Mouse (Mus musculus) heart, embryonic 16.5 days (tissue): Measurements from ENCODE around the gene Nfam1. TPM values are rescaled to one million over a fixed set of nuclear protein-coding genes. Genes with fewer than 3 reads are reported as not detected.
A peak's percentile ranks its signal among the peaks of the same experiment; 100 is the strongest.

Source experiments
- ATAC-seq: fragments of 200-750 bp; cut with Nextera tagmentation; replicated peaks from 2 replicates; pipeline ENCODE4 v1.8.0; 2017; ENCODE audit warnings: moderate number of reproducible peaks; ENCODE audit not compliant: insufficient read depth, low FRiP score; ENCODE audit errors: extremely low read depth
- H3K27ac ChIP-seq: fragments of 300-500 bp; sonication (generic); 2 replicates; pipeline ENCODE4 v1.5.1; 2014; ENCODE audit warnings: mild to moderate bottlenecking, low read length, control low read depth, moderate library complexity
- H3K27me3 ChIP-seq: fragments of 300-500 bp; sonication (generic); 2 replicates; pipeline ENCODE4 v1.6.1; 2014; ENCODE audit warnings: low read length, mixed read lengths; ENCODE audit not compliant: control insufficient read depth, insufficient read depth
- H3K36me3 ChIP-seq: fragments of 300-500 bp; sonication (generic); 2 replicates; pipeline ENCODE4 v1.6.1; 2014; ENCODE audit not compliant: control insufficient read depth, insufficient read depth
- H3K4me1 ChIP-seq: fragments of 300-500 bp; sonication (generic); 2 replicates; pipeline ENCODE4 v1.6.1; 2014; ENCODE audit warnings: low read length, mixed read lengths; ENCODE audit not compliant: control insufficient read depth, insufficient read depth
- H3K4me2 ChIP-seq: fragments of 300-500 bp; sonication (generic); 2 replicates; pipeline ENCODE4 v1.6.1; 2014; ENCODE audit warnings: low read depth, mild to moderate bottlenecking, control low read depth, low read length
- H3K4me3 ChIP-seq: fragments of 300-500 bp; sonication (generic); 2 replicates; pipeline ENCODE4 v1.5.1; 2014; ENCODE audit warnings: mild to moderate bottlenecking, control low read depth, low read length
- H3K9ac ChIP-seq: fragments of 300-500 bp; sonication (generic); 2 replicates; pipeline ENCODE4 v1.6.1; 2014; ENCODE audit warnings: low read length, control low read depth
- H3K9me3 ChIP-seq: fragments of 300-500 bp; sonication (generic); replicated peaks from 2 replicates; pipeline ENCODE4 v1.6.1; 2016; ENCODE audit warnings: low read length; ENCODE audit not compliant: control insufficient read depth
- WGBS: fragments of 180-500 bp; shearing (Covaris S2); extraction: QIAGEN DNeasy Blood & Tissue Kit; methylation state at CpG from one replicate; pipeline ENCODE4 v1.1.7; 2014; 5-methylcytosine and 5-hydroxymethylcytosine counted together
- polyA plus RNA-seq: library from polyadenylated mRNA; unstranded; fragments of >200 nt; fragmentation: Nextera tagmentation; extraction: Ambion mirVana; gene quantifications from 2 replicates; pipeline ENCODE4 v1.2.1, GENCODE M21; 2015

The Nfam1 gene
- polyA plus RNA-seq, 1 experiment from 2014 or later: 3.2 TPM

DNA sequence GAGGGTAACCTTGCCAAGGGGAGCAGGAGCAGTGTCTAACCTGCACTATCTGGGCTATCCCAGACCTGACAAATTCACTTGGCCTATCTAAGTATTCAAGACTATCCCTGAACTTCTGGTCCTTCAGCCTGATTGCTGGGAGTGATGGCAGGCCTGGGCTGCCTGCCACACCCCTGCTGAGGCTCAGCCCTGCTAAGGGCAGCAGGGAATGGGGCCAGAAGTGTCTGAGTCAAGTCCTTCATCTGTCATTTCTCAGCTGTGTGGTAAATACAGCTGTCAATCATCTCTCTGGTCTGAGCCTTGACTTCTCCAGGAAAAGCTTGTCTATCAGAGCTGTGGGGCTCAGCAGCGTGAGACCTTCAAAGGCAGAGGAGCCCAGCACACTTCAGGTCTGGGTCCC, 53.6 kb downstream of the Nfam1 start:
- H3K9ac ChIP-seq: no peak overlapping the region
- ATAC-seq: no peak
- H3K4me2 ChIP-seq: no peak overlapping the region
- peaks cover 10% of the 10 kb centered on the region; the same call in 1 of the 2 replicates for H3K27me3 ChIP-seq
- peaks cover 13% of the 10 kb centered on the region for H3K4me1 ChIP-seq
- H3K36me3 ChIP-seq: no peaks in the 10 kb centered on the region
- H3K27ac ChIP-seq: no peak overlapping the region
- WGBS: 63% methylated on average over 1 of the region's 1 CpGs
- no peak overlapping the region for H3K4me3 ChIP-seq
- no peaks in the 10 kb centered on the region for H3K9me3 ChIP-seq

DNA sequence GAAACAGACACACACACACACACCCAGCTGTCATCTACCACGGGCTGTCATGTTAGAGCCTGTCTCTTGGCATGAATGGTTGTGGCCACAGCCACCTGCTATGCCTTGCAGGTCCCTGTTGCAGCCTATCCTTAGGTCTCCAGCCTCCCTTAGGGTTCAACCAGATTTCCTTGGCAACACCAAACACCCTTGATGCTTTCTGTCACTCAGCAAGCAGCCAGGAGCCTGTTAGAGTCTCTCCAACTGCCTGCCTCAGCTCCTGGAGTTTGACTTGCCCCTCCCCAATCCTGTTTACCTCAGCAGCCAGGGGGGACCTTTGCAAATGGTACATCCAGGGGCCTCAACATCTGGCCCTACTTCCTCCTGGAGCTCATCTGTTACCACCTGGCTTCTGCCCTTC, 58.6 kb downstream of the Nfam1 start:
- no peaks in the 10 kb centered on the region for H3K9me3 ChIP-seq
- H3K4me2 ChIP-seq: no peak overlapping the region
- no peaks in the 10 kb centered on the region for H3K36me3 ChIP-seq
- 71% methylated on average over 1 of the region's 1 CpGs for WGBS
- H3K27me3 ChIP-seq: no peaks in the 10 kb centered on the region; the same call in 1 of the 2 replicates
- no peak overlapping the region for H3K4me3 ChIP-seq
- ATAC-seq: no peak
- H3K27ac ChIP-seq: no peak overlapping the region
- peaks cover 3% of the 10 kb centered on the region; the same call in 1 of the 2 replicates for H3K4me1 ChIP-seq
- H3K9ac ChIP-seq: no peak overlapping the region

DNA sequence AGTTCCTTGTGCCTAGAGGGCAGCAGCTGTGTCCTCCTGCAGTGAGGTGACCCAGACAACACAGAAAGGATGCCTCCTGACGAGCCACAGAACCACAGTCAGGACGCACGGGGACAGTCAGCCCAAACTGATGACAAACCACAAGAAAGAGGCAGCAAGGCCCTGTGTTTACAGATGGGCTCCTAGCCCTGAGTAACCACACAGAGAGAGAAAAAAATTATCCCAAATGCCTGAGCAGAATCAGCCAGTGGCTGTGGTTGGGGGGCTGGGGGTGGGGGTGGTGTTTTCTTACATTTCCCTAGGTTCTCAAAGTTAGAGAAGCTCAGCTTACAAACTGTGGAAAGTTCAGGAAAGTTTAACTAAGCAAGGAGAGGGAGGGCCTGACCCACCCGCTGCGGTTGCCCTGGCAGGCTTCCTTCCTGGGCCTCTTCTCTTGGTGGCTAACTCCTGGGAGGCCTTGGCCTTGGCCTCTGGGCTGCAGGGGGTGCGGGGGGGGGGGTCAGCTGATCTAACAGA, 63.8 kb downstream of the Nfam1 start:
- Histone ChIP-seq H3K9me3 (no peaks in the 10 kb centered on the region), H3K4me2 (no peak overlapping the region), H3K27ac (no peak overlapping the region), H3K4me1 (peaks cover 15% of the 10 kb centered on the region), H3K9ac (0 out of 2 replicates have a peak overlapping the region, but pooled peaks have one; percentile 1), H3K27me3 (peaks cover 15% of the 10 kb centered on the region; the same call in 1 of the 2 replicates), H3K36me3 (no peaks in the 10 kb centered on the region), H3K4me3 (no peak overlapping the region)
- 40% methylated on average over 6 of the region's 6 CpGs for WGBS
- no peak for ATAC-seq

DNA sequence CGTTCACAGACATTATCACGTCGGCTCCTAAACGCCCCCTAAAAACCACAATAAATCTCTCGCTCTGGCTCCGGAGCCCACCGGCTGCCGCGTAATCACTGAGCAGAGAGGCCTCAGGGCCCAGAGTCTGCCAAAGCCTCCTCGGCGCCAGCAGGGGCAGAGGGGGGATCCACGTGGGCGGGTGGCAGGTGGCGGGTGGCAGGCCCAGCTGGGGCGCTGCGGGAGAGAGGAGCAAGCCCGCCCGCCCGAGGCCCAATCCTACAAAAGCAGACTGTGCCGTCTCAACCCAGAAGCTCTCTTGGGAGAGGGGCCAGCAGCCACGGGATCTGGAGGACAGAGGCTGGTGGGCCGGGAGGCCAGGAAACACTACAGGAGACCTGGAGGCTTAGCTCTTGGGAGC, 64.7 kb downstream of the Nfam1 start:
- no peak overlapping the region for H3K27ac ChIP-seq
- no peak for ATAC-seq

DNA sequence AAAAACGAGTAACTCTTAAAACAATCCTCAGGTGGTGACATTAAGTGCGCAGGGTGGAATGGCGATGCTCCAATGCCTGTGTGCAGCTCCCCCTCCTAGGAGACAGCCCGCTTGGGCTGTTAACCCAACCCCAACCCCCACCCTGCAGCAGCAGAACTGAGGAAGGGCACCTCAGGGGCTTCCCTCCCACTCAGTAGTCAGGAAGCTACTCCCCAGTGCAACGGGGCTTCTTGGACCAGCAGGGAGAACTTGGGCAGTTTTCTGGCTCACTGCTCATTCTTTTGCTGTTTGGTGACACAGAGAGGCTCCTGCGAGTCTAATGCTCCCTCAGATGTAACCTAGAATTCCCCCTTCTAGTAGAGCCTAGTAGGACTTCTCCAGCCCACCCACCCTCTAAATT, 65.2 kb downstream of the Nfam1 start:
- Histone ChIP-seq H3K4me3 (no peak overlapping the region; the same call in 1 of the 2 replicates), H3K4me2 (peak overlapping the region; percentile 60), H3K9ac (peak overlapping the region; percentile 58), H3K9me3 (no peaks in the 10 kb centered on the region), H3K27ac (no peak overlapping the region), H3K4me1 (peaks cover 15% of the 10 kb centered on the region), H3K27me3 (peaks cover 15% of the 10 kb centered on the region; the same call in 1 of the 2 replicates), H3K36me3 (no peaks in the 10 kb centered on the region)
- WGBS: 45% methylated on average over 6 of the region's 6 CpGs
- ATAC-seq: no peak

More for the DNA sequence above, 64.7 kb downstream of the Nfam1 start:
- Histone ChIP-seq H3K4me2 (peak overlapping the region; percentile 60), H3K36me3 (no peaks in the 10 kb centered on the region), H3K9me3 (no peaks in the 10 kb centered on the region), H3K9ac (peak overlapping the region; percentile 58), H3K4me3 (peak overlapping the region; percentile 20; the same call in 1 of the 2 replicates), H3K27me3 (peaks cover 15% of the 10 kb centered on the region; the same call in 1 of the 2 replicates), H3K4me1 (peaks cover 15% of the 10 kb centered on the region)
- 6% methylated on average over 22 of the region's 22 CpGs for WGBS

DNA sequence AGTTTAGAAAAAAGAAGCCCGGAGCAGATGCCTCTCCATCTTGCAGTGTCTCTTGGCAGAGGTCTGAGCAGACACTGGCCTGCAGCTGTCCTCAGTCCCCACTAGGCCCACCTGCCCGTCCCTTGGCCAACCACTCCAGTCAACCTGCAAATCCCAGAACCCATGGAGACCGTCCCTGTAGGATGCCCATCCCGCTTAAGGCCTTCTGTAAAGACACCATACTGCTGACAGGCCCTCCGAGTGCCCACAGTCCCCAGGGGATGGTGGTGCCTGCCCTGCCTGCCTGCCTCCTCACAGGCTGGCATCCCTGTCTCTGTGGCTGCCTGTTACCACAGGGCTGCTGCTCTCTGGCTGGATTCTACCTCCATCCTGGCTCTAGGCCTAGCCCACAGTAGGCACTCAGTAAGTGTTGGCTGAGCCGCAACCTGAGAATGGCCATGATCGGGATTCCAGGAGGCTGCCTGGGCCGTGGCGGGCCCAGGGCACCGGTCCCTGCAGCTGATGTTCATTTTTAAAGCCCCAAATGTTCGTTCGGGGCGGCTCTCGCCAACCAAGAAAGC, 68.8 kb downstream of the Nfam1 start:
- Histone ChIP-seq H3K27me3 (peaks cover 29% of the 10 kb centered on the region), H3K4me2 (peak overlapping the region; percentile 61), H3K27ac (no peak overlapping the region; the same call in 1 of the 2 replicates), H3K4me3 (no peak overlapping the region), H3K9ac (no peak overlapping the region; the same call in 1 of the 2 replicates), H3K4me1 (peaks cover 32% of the 10 kb centered on the region), H3K36me3 (no peaks in the 10 kb centered on the region), H3K9me3 (no peaks in the 10 kb centered on the region)
- ATAC-seq: no peak
- WGBS: 82% methylated on average over 14 of the region's 14 CpGs

DNA sequence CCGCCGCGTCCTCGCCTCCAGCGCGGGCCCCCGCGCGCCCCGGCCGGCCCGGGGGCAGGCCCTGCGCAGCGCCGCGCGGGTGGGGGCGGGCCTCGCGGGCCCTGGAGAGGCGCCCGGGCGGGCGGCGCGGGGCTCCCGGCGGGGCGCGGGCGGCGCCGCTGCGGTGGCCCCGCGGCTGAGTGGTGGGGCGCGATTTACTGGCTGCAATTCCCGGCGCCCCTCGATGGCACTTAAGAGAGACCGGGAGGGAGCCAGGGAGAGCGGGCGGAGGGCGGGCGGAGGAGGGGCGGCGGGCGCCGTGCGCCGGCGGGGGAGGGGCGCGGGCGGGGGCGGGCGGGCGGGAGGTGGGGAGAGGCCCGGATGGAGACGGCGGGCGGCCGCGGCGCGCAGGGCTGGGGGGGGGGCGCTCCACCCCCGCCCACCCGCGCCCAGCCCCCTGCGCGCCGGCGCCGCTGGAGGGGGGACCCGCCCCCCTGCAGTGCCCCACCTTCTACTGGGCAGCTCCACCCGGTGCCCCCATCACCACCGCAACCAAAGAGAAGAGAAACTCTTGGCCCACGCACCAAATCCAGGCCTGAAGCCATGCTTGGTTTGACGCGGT, 69.5 kb downstream of the Nfam1 start:
- Histone ChIP-seq H3K4me2 (peak overlapping the region; percentile 61), H3K27ac (no peak overlapping the region; the same call in none of the 2 replicates), H3K4me1 (peaks cover 34% of the 10 kb centered on the region), H3K9ac (peak overlapping the region; percentile 61), H3K27me3 (peaks cover 36% of the 10 kb centered on the region), H3K9me3 (no peaks in the 10 kb centered on the region), H3K36me3 (no peaks in the 10 kb centered on the region), H3K4me3 (peak overlapping the region; percentile 44)
- peak; percentile 49 for ATAC-seq
- 2% methylated on average over 33 of the region's 82 CpGs for WGBS

DNA sequence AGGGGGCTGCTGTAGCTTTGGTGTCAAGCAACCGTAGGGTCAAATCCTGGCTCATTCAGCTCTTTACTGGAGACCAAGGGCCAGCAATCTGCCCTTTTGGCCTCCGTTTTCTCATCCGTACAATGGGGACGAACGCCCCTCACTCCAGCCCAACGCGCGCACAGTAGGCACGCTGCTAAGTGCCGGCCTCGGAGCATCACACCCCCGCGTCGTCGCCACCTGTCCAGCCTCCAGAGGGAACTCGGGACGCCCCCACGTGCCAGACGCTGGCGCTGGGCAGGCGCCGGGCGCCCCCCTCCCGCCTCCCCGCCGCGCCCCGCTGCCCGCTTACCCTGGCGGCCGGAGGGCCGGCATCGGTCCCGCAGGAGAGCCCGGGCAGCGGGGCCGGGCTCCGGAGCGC, 70.0 kb downstream of the Nfam1 start:
- Histone ChIP-seq H3K4me3 (peak overlapping the region; percentile 44), H3K27ac (no peak overlapping the region), H3K27me3 (peaks cover 36% of the 10 kb centered on the region), H3K9ac (peak overlapping the region; percentile 61), H3K4me2 (peak overlapping the region; percentile 65), H3K9me3 (no peaks in the 10 kb centered on the region), H3K4me1 (peaks cover 31% of the 10 kb centered on the region), H3K36me3 (no peaks in the 10 kb centered on the region)
- ATAC-seq: no peak
- 4% methylated on average over 37 of the region's 39 CpGs for WGBS

DNA sequence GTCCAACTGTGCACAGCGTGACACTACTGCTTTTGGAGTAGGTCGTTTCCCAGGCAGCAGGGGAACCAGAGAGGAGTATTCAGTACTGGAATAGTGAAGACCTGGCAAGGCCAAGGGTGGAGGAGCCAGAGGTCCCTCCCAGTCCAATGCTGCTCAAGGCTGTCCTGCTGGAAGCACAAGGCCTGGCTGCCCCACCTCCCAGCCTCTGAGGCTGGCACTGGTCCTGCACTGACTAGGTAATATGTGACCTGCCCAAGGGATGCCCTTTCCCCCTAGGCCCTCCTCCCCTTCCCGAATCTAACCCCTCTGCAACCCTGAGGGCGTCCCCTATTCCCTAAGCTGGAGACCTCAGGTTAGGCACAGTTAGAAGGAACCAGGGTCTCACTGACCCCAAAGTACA, 70.6 kb downstream of the Nfam1 start:
- peaks cover 40% of the 10 kb centered on the region for H3K27me3 ChIP-seq
- H3K4me1 ChIP-seq: peaks cover 33% of the 10 kb centered on the region
- H3K4me2 ChIP-seq: peak overlapping the region; percentile 65
- H3K27ac ChIP-seq: no peak overlapping the region
- H3K9me3 ChIP-seq: no peaks in the 10 kb centered on the region
- no peak for ATAC-seq
- WGBS: 50% methylated on average over 4 of the region's 4 CpGs
- no peaks in the 10 kb centered on the region for H3K36me3 ChIP-seq
- peak overlapping the region; percentile 44 for H3K4me3 ChIP-seq
- no peak overlapping the region for H3K9ac ChIP-seq
